Mouse (Mus musculus): ENCODE measurements at regions not wholly inside any gene's neighbourhood (a gene's known extent, or its start where the extent isn't known, plus 50 kb on each side); places are given as distances from the start of the nearest gene placed in this dataset.

DNA sequence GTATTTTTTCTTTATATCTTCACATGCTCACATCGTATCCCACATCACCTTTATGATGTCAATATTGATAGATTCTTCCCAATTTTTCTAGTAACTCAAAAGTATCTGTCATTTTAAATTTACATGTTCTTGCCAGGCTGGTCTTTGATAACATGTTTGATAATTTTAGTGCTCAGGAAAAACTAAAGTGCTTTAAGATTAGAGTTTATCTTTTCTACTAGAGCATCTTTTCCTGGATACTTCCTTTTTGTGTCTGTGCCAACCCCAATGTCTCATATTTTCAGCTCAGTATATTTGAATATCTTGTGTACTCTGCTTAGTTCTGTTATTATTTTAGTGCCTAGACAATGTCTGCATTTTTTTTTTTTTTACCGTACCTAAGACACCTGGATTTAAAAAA lies 170.2 kb upstream of the Nova1 start:
- no peaks in the 10 kb centered on the region for H3K27me3 ChIP-seq (ENCODE audit: insufficient read depth, low read length)
- H3K4me3 ChIP-seq (ENCODE audit: low read depth, low read length) = no peak overlapping the region
- H3K27ac ChIP-seq (ENCODE audit: low read depth, low read length) = no peak overlapping the region
- TF ChIP-seq CTCF (IDR thresholded peaks at IDR 0.05) = no peak
- H3K4me2 ChIP-seq (ENCODE audit: low read depth, low read length, poor library complexity, severe bottlenecking) = no peak overlapping the region
- no peaks in the 10 kb centered on the region for H3K4me1 ChIP-seq (ENCODE audit: insufficient read depth, low read length)
- WGBS = 79% methylated on average over 2 of the region's 2 CpGs
- ATAC-seq (ENCODE audit: low FRiP score) (no peak), DNase-seq (ENCODE audit: low spot score) (no peak)
- no peaks in the 10 kb centered on the region for H3K36me3 ChIP-seq (ENCODE audit: insufficient read depth, low read length)
- H3K9me3 ChIP-seq (ENCODE audit: low read length) = no peaks in the 10 kb centered on the region
- H3K9ac ChIP-seq (replicated peaks; ENCODE audit: low read length, poor library complexity, severe bottlenecking) = no peak overlapping the region

DNA sequence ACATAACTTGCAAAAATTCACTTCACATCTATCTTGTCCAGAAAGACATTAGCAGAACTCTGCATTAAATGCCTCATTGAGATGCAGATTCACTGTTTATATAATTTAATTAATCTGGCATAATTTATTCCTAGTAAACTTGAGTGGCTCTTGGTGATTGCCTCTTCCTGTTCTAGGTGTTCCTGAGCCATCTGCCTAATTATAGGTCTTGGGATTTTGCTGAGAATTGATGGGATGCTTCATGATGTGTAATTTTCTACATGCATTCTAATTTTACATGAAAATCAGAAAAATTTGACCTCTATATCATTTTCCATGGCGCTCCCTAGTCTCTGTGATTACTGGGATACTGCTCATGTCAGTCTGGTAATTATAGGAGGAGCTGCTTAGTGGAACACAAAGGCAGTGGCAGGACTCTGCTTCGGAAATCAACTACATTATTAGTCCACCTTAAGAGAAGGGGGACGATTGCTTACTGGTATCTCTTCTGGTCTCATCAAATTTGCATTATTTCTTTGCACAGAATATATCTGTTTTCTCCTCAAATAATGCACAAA lies 131.6 kb upstream of the Nova1 start:
- H3K36me3 ChIP-seq (ENCODE audit: insufficient read depth, low read length) = no peaks in the 10 kb centered on the region
- no peak overlapping the region for H3K9ac ChIP-seq (replicated peaks; ENCODE audit: low read length, poor library complexity, severe bottlenecking)
- ATAC-seq (ENCODE audit: low FRiP score) (no peak), DNase-seq (ENCODE audit: low spot score) (no peak)
- no peak overlapping the region for H3K4me3 ChIP-seq (ENCODE audit: low read depth, low read length)
- no peaks in the 10 kb centered on the region for H3K27me3 ChIP-seq (ENCODE audit: insufficient read depth, low read length)
- H3K4me1 ChIP-seq (ENCODE audit: insufficient read depth, low read length) = no peaks in the 10 kb centered on the region
- no peak overlapping the region for H3K27ac ChIP-seq (ENCODE audit: low read depth, low read length)
- TF ChIP-seq CTCF (IDR thresholded peaks at IDR 0.05) = no peak
- no peak overlapping the region for H3K4me2 ChIP-seq (ENCODE audit: low read depth, low read length, poor library complexity, severe bottlenecking)
- H3K9me3 ChIP-seq (ENCODE audit: low read length) = no peaks in the 10 kb centered on the region
- 73% methylated on average over 3 of the region's 3 CpGs for whole genome bisulfite sequencing

GRCm38 (mm10) chr12:46945707-46946106 lies 127.0 kb upstream of the Nova1 start:
- no peaks in the 10 kb centered on the region for H3K4me1 ChIP-seq (ENCODE audit: insufficient read depth, low read length)
- DNase-seq (ENCODE audit: low spot score) = no peak
- ATAC-seq (ENCODE audit: low FRiP score) = no peak
- no peak overlapping the region for H3K4me3 ChIP-seq (ENCODE audit: low read depth, low read length)
- no peaks in the 10 kb centered on the region for H3K27me3 ChIP-seq (ENCODE audit: insufficient read depth, low read length)
- H3K9me3 ChIP-seq (ENCODE audit: low read length) = no peaks in the 10 kb centered on the region
- H3K36me3 ChIP-seq (ENCODE audit: insufficient read depth, low read length) = no peaks in the 10 kb centered on the region
- H3K4me2 ChIP-seq (ENCODE audit: low read depth, low read length, poor library complexity, severe bottlenecking) = no peak overlapping the region
- no peak for TF ChIP-seq CTCF (IDR thresholded peaks at IDR 0.05)
- H3K27ac ChIP-seq (ENCODE audit: low read depth, low read length) = no peak overlapping the region
- H3K9ac ChIP-seq (replicated peaks; ENCODE audit: low read length, poor library complexity, severe bottlenecking) = no peak overlapping the region

DNA sequence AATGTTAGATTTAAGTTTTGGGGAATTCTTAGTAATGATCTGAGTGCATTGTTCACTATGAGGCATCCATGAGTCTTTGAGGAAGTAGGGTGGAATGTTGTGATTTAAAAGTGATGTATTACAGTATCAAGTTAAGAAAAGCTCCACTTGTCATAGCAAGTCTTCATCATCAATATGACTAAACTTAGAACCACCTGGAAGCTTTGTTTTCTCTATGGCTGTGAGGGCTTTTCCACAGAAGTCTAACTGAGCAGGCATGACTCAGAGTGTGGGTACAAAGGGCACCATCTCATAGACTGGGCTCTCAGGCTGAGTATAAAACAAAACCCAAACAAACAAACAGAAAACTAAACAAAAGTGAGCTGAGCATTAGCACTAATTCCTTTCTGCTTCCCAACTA lies 112.4 kb upstream of the Nova1 start:
- no peak for ATAC-seq (ENCODE audit: low FRiP score)
- no peaks in the 10 kb centered on the region for H3K36me3 ChIP-seq (ENCODE audit: insufficient read depth, low read length)

DNA sequence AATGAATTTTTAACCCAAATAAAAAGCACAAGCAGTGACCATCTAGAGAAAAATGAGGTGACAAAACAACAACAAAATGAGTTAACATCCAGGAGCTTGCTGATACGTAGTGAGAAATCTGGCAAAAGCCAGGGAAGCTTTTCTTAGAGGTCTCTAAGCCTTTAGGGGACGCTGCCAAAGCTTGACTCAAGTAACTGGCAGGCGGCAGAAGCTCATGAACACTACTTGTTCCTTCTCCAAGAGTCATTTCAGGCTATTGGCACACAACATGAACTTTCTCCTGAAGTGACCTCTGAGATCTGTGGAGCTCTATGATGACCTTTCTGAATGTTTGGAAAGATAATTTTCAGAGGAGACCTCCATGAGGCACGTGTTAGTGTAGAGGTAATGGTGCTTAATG lies 98.6 kb upstream of the Nova1 start:
- Histone ChIP-seq H3K4me3 (ENCODE audit: low read depth, low read length) (no peak overlapping the region), H3K27ac (ENCODE audit: low read depth, low read length) (no peak overlapping the region), H3K27me3 (ENCODE audit: insufficient read depth, low read length) (no peaks in the 10 kb centered on the region), H3K4me1 (ENCODE audit: insufficient read depth, low read length) (no peaks in the 10 kb centered on the region), H3K36me3 (ENCODE audit: insufficient read depth, low read length) (no peaks in the 10 kb centered on the region), H3K9me3 (ENCODE audit: low read length) (no peaks in the 10 kb centered on the region), H3K9ac (replicated peaks; ENCODE audit: low read length, poor library complexity, severe bottlenecking) (no peak overlapping the region), H3K4me2 (ENCODE audit: low read depth, low read length, poor library complexity, severe bottlenecking) (no peak overlapping the region)
- ATAC-seq (ENCODE audit: low FRiP score) = no peak
- TF ChIP-seq CTCF (IDR thresholded peaks at IDR 0.05) = no peak
- 73% methylated on average over 4 of the region's 4 CpGs for WGBS
- DNase-seq (ENCODE audit: low spot score) = peak; percentile 1

More for the DNA sequence above, 112.4 kb upstream of the Nova1 start:
- H3K4me1 ChIP-seq (ENCODE audit: insufficient read depth, low read length) = no peaks in the 10 kb centered on the region
- H3K4me2 ChIP-seq (ENCODE audit: low read depth, low read length, poor library complexity, severe bottlenecking) = no peak overlapping the region
- no peak for DNase-seq (ENCODE audit: low spot score)
- H3K9ac ChIP-seq (replicated peaks; ENCODE audit: low read length, poor library complexity, severe bottlenecking) = no peak overlapping the region
- H3K27ac ChIP-seq (ENCODE audit: low read depth, low read length) = no peak overlapping the region
- no peaks in the 10 kb centered on the region for H3K9me3 ChIP-seq (ENCODE audit: low read length)
- no peaks in the 10 kb centered on the region for H3K27me3 ChIP-seq (ENCODE audit: insufficient read depth, low read length)
- TF ChIP-seq CTCF (IDR thresholded peaks at IDR 0.05) = no peak
- H3K4me3 ChIP-seq (ENCODE audit: low read depth, low read length) = no peak overlapping the region

DNA sequence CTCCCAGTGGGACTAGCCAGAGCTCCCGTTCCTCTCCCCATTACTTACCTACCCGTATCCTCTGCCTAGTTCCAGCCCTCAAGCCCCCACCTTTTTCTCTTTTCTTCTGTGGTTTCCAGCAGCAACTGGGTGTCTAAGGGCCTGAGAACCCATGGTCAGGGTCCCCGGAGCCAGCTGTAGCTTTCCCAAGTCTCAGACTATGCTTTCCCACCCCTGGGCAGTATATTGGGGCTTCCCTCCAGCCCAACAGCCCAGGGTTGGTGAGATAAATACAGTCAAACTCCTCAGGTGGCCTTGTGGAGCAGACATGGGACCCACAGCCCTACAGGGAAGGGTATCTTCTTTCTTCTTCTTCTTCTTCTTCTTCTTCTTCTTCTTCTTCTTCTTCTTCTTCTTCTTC lies 59.4 kb upstream of the Nova1 start:
- Histone ChIP-seq H3K4me2 (ENCODE audit: low read depth, low read length, poor library complexity, severe bottlenecking) (no peak overlapping the region), H3K4me1 (ENCODE audit: insufficient read depth, low read length) (no peaks in the 10 kb centered on the region), H3K9me3 (ENCODE audit: low read length) (no peaks in the 10 kb centered on the region), H3K27me3 (ENCODE audit: insufficient read depth, low read length) (no peaks in the 10 kb centered on the region), H3K9ac (replicated peaks; ENCODE audit: low read length, poor library complexity, severe bottlenecking) (no peak overlapping the region), H3K27ac (ENCODE audit: low read depth, low read length) (no peak overlapping the region), H3K4me3 (ENCODE audit: low read depth, low read length) (no peak overlapping the region), H3K36me3 (ENCODE audit: insufficient read depth, low read length) (no peaks in the 10 kb centered on the region)
- no peak for TF ChIP-seq CTCF (IDR thresholded peaks at IDR 0.05)
- 95% methylated on average over 3 of the region's 3 CpGs for WGBS
- no peak for DNase-seq (ENCODE audit: low spot score)
- no peak for ATAC-seq (ENCODE audit: low FRiP score)
